Mouse (Mus musculus): Measurements from ENCODE around the gene Lsamp. TPM values are rescaled to one million over a fixed set of nuclear protein-coding genes. Genes with fewer than 3 reads are reported as not detected.
A peak's percentile ranks its signal among the peaks of the same experiment; 100 is the strongest.

Gene Lsamp
- polyA plus RNA-seq, 1 experiment from 2014 or later = 1.3 TPM

GRCm38 (mm10) chr16:40708558-40708957, 724.4 kb downstream of the Lsamp start:
- DNase-seq (ENCODE audit: low spot score) = no peak
- Histone ChIP-seq H3K4me1 (replicated peaks; ENCODE audit: control insufficient read depth, insufficient read depth, low read length) (peaks cover 5% of the 10 kb centered on the region; the same call in 1 of the 2 replicates), H3K36me3 (ENCODE audit: control insufficient read depth, insufficient read depth, low read length) (no peaks in the 10 kb centered on the region), H3K27me3 (replicated peaks; ENCODE audit: control insufficient read depth, insufficient read depth, low read length) (no peaks in the 10 kb centered on the region), H3K9ac (ENCODE audit: low read depth, low read length) (no peak overlapping the region), H3K27ac (ENCODE audit: low read depth, low read length) (no peak overlapping the region), H3K9me3 (ENCODE audit: control insufficient read depth, low read length) (no peaks in the 10 kb centered on the region), H3K4me2 (no peak overlapping the region), H3K4me3 (ENCODE audit: low read depth, low read length) (no peak overlapping the region)
- 71% methylated on average over 2 of the region's 2 CpGs for WGBS
- no peak for ATAC-seq (replicated peaks; ENCODE audit: low FRiP score)

DNA sequence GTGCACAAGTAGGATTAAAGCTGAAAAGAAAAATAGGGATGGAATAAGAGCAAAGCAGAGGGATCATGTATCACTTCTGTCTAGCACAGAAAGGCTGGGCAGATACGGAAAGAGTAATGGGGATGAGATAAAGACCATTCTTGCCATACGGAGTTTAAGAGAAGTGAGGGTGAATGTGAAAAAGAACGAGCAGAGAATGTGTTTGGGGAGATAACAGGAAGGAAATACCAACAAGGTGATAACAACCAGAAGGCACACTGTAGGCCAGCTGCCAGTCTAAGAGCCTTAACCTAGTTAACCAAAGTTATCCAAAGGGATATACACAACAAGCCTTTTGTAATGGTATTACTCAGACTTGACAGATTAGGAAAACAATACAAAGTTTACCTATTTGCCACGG, 725.4 kb downstream of the Lsamp start:
- peak; percentile 88 for ATAC-seq (replicated peaks; ENCODE audit: low FRiP score)

DNA sequence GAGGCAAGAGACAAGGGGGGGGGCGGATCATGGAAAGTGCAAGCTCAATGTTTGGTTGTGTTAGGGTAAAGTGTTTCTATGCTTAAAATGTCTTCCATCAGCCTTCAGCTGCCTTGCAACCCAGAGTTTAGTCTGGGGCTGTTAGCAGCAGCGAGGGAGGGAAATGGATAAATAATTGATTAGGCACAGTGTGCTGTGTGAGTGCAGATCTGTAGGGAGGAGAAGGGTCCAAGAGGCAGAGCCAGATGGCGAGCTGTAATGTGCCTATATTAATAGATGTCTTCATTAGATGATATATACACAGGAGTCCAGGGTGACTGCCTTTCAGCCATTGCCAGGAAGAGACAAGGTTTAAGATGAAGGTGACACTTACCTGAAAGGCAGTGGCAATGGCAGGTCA, 725.9 kb downstream of the Lsamp start:
- no peaks in the 10 kb centered on the region for H3K36me3 ChIP-seq (ENCODE audit: control insufficient read depth, insufficient read depth, low read length)
- peak overlapping the region; percentile 29 for H3K4me2 ChIP-seq
- H3K4me1 ChIP-seq (replicated peaks; ENCODE audit: control insufficient read depth, insufficient read depth, low read length) = peaks cover 5% of the 10 kb centered on the region; the same call in 1 of the 2 replicates
- H3K27ac ChIP-seq (ENCODE audit: low read depth, low read length) = peak overlapping the region; percentile 70
- peak; percentile 32 for ATAC-seq (replicated peaks; ENCODE audit: low FRiP score)
- WGBS = 63% methylated on average over 3 of the region's 3 CpGs
- H3K9me3 ChIP-seq (ENCODE audit: control insufficient read depth, low read length) = no peaks in the 10 kb centered on the region
- H3K4me3 ChIP-seq (ENCODE audit: low read depth, low read length) = no peak overlapping the region
- H3K9ac ChIP-seq (ENCODE audit: low read depth, low read length) = no peak overlapping the region
- peak; percentile 32 for DNase-seq (ENCODE audit: low spot score)
- H3K27me3 ChIP-seq (replicated peaks; ENCODE audit: control insufficient read depth, insufficient read depth, low read length) = no peaks in the 10 kb centered on the region

More for the DNA sequence above, 725.4 kb downstream of the Lsamp start:
- WGBS = 24% methylated on average over 4 of the region's 4 CpGs
- DNase-seq (ENCODE audit: low spot score) = no peak
- Histone ChIP-seq H3K4me3 (ENCODE audit: low read depth, low read length) (no peak overlapping the region), H3K4me1 (replicated peaks; ENCODE audit: control insufficient read depth, insufficient read depth, low read length) (peaks cover 5% of the 10 kb centered on the region; the same call in 1 of the 2 replicates), H3K4me2 (peak overlapping the region; percentile 29; the same call in 1 of the 2 replicates), H3K27ac (ENCODE audit: low read depth, low read length) (peak overlapping the region; percentile 70), H3K36me3 (ENCODE audit: control insufficient read depth, insufficient read depth, low read length) (no peaks in the 10 kb centered on the region), H3K27me3 (replicated peaks; ENCODE audit: control insufficient read depth, insufficient read depth, low read length) (no peaks in the 10 kb centered on the region), H3K9me3 (ENCODE audit: control insufficient read depth, low read length) (no peaks in the 10 kb centered on the region), H3K9ac (ENCODE audit: low read depth, low read length) (no peak overlapping the region)

DNA sequence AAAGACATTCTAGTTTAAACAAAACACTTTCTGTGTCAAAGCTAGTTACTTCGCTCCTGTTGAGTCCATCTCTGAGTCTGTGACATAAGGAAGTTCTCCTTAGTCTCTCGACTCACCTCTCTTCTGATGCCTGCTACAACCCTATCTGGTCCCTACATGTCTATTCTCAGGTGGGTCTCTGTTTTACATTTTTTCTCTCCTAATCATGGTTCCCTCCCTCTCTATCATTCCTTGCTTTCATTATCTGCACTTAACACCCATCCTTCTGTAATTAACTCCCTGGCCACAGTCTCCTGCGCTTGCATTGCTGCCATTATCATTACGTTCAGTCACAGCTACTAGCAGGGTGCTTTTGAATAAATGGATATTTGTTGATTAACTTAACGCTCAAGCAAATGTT, 726.3 kb downstream of the Lsamp start:
- Histone ChIP-seq H3K4me2 (peak overlapping the region; percentile 29; the same call in 1 of the 2 replicates), H3K9me3 (ENCODE audit: control insufficient read depth, low read length) (no peaks in the 10 kb centered on the region), H3K27ac (ENCODE audit: low read depth, low read length) (peak overlapping the region; percentile 70; the same call in 1 of the 2 replicates), H3K36me3 (ENCODE audit: control insufficient read depth, insufficient read depth, low read length) (no peaks in the 10 kb centered on the region), H3K4me3 (ENCODE audit: low read depth, low read length) (no peak overlapping the region), H3K4me1 (replicated peaks; ENCODE audit: control insufficient read depth, insufficient read depth, low read length) (peaks cover 5% of the 10 kb centered on the region; the same call in 1 of the 2 replicates), H3K9ac (ENCODE audit: low read depth, low read length) (no peak overlapping the region), H3K27me3 (replicated peaks; ENCODE audit: control insufficient read depth, insufficient read depth, low read length) (no peaks in the 10 kb centered on the region)
- 52% methylated on average over 5 of the region's 5 CpGs for WGBS
- DNase-seq (ENCODE audit: low spot score) (no peak), ATAC-seq (replicated peaks; ENCODE audit: low FRiP score) (peak; percentile 86)

DNA sequence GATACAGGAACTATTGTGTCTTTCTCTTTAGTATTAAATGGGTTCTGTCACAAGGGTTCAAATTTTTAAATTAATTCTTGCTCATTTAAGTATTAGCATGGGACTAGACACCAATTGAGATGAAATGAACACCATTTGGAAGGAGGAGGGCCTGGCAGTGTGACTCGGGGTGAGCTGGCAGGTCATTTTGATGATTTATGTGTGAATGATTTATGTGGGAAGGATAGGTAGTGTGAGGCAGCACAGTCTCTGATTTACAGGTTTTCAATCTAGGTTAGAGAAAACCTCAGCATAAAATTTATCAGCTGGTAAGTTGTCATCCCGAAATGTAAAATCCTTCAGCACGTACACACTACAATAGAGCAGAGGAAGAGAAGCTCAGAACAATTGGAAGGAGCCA, 729.6 kb downstream of the Lsamp start:
- Histone ChIP-seq H3K9me3 (ENCODE audit: control insufficient read depth, low read length) (no peaks in the 10 kb centered on the region), H3K4me2 (no peak overlapping the region), H3K36me3 (ENCODE audit: control insufficient read depth, insufficient read depth, low read length) (no peaks in the 10 kb centered on the region), H3K9ac (ENCODE audit: low read depth, low read length) (no peak overlapping the region), H3K27ac (ENCODE audit: low read depth, low read length) (no peak overlapping the region), H3K4me3 (ENCODE audit: low read depth, low read length) (no peak overlapping the region), H3K27me3 (replicated peaks; ENCODE audit: control insufficient read depth, insufficient read depth, low read length) (no peaks in the 10 kb centered on the region), H3K4me1 (replicated peaks; ENCODE audit: control insufficient read depth, insufficient read depth, low read length) (peaks cover 5% of the 10 kb centered on the region; the same call in 1 of the 2 replicates)
- ATAC-seq (replicated peaks; ENCODE audit: low FRiP score) (no peak), DNase-seq (ENCODE audit: low spot score) (no peak)
- 71% methylated on average over 3 of the region's 3 CpGs for WGBS

DNA sequence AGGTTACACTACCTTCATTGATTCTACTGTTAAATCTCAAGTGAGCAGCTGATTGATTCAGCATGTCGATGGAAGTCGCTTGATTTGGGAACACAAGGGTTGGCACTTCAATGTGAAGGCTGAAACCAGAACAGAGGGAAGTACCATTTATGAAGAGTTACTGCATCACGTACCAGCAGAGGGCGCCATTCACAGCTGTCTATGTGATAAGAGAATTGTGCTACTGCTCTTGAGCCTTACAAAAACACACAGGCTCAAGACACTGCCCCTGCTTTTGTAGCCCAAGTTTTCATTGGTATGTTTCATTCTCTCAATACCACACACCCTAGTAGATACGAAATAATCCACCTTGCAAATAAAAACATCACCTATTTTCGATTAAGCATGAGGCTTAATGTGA, 754.9 kb downstream of the Lsamp start:
- no peak overlapping the region for H3K4me3 ChIP-seq (ENCODE audit: low read depth, low read length)
- no peaks in the 10 kb centered on the region for H3K4me1 ChIP-seq (replicated peaks; ENCODE audit: control insufficient read depth, insufficient read depth, low read length)
- H3K27me3 ChIP-seq (replicated peaks; ENCODE audit: control insufficient read depth, insufficient read depth, low read length) = no peaks in the 10 kb centered on the region
- 30% methylated on average over 6 of the region's 6 CpGs for WGBS
- DNase-seq (ENCODE audit: low spot score) = peak; percentile 33
- ATAC-seq (replicated peaks; ENCODE audit: low FRiP score) = no peak
- no peak overlapping the region for H3K27ac ChIP-seq (ENCODE audit: low read depth, low read length)
- no peak overlapping the region for H3K4me2 ChIP-seq
- no peaks in the 10 kb centered on the region for H3K36me3 ChIP-seq (ENCODE audit: control insufficient read depth, insufficient read depth, low read length)
- no peak overlapping the region for H3K9ac ChIP-seq (ENCODE audit: low read depth, low read length)
- no peaks in the 10 kb centered on the region for H3K9me3 ChIP-seq (ENCODE audit: control insufficient read depth, low read length)

GRCm38 (mm10) chr16:40739771-40740170, 755.6 kb downstream of the Lsamp start:
- no peaks in the 10 kb centered on the region for H3K36me3 ChIP-seq (ENCODE audit: control insufficient read depth, insufficient read depth, low read length)
- H3K4me3 ChIP-seq (ENCODE audit: low read depth, low read length) = no peak overlapping the region
- WGBS = 83% methylated on average over 6 of the region's 6 CpGs
- no peak overlapping the region for H3K9ac ChIP-seq (ENCODE audit: low read depth, low read length)
- no peaks in the 10 kb centered on the region for H3K4me1 ChIP-seq (replicated peaks; ENCODE audit: control insufficient read depth, insufficient read depth, low read length)
- H3K27ac ChIP-seq (ENCODE audit: low read depth, low read length) = no peak overlapping the region
- no peaks in the 10 kb centered on the region for H3K9me3 ChIP-seq (ENCODE audit: control insufficient read depth, low read length)
- H3K4me2 ChIP-seq = no peak overlapping the region
- DNase-seq (ENCODE audit: low spot score) (no peak), ATAC-seq (replicated peaks; ENCODE audit: low FRiP score) (no peak)
- H3K27me3 ChIP-seq (replicated peaks; ENCODE audit: control insufficient read depth, insufficient read depth, low read length) = no peaks in the 10 kb centered on the region

DNA sequence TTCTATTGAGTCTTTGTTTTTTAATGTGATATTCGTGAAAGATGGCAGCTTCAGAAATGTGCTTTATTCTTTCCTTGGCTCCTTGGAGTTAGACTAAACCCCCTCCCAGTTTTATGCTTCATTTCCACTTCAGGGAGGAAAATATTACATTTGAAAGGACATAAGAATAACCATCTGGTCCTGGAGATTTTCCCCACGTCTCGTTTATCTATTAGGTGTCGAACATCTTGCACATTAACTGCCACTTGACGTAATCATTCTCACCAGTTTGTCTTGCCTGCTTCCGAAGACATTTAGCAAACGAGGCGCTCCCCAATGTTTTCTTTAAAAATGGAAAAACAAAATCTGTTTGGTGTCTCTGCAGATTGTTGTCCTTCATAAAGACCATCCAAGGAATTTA, 756.1 kb downstream of the Lsamp start:
- Histone ChIP-seq H3K36me3 (ENCODE audit: control insufficient read depth, insufficient read depth, low read length) (no peaks in the 10 kb centered on the region), H3K27me3 (replicated peaks; ENCODE audit: control insufficient read depth, insufficient read depth, low read length) (no peaks in the 10 kb centered on the region), H3K9ac (ENCODE audit: low read depth, low read length) (no peak overlapping the region), H3K4me3 (ENCODE audit: low read depth, low read length) (no peak overlapping the region), H3K27ac (ENCODE audit: low read depth, low read length) (no peak overlapping the region), H3K4me2 (no peak overlapping the region), H3K9me3 (ENCODE audit: control insufficient read depth, low read length) (no peaks in the 10 kb centered on the region), H3K4me1 (replicated peaks; ENCODE audit: control insufficient read depth, insufficient read depth, low read length) (no peaks in the 10 kb centered on the region)
- no peak for DNase-seq (ENCODE audit: low spot score)
- no peak for ATAC-seq (replicated peaks; ENCODE audit: low FRiP score)
- 76% methylated on average over 8 of the region's 8 CpGs for WGBS

DNA sequence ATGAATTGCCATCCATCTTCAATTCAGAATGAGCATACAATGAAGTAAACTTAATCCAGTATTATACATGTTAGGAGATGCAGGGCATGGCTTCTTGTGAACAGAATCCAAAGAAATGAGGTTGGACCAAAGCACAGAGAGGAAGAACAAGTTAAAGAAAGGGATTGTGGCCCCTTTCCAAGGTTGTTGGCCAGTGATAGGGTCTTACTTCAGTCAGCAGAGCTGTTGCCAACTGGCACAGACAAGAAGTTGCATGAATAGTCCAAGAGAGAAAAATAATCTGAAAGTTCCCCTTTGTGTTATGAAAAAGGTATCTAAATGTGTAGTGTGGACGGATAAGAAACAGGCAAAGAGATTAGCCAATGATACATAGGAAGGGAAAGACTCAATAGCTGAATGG, 843.0 kb downstream of the Lsamp start:
- H3K27me3 ChIP-seq (replicated peaks; ENCODE audit: control insufficient read depth, insufficient read depth, low read length) = no peaks in the 10 kb centered on the region
- H3K36me3 ChIP-seq (ENCODE audit: control insufficient read depth, insufficient read depth, low read length) = no peaks in the 10 kb centered on the region
- DNase-seq (ENCODE audit: low spot score) = no peak
- no peaks in the 10 kb centered on the region for H3K4me1 ChIP-seq (replicated peaks; ENCODE audit: control insufficient read depth, insufficient read depth, low read length)
- no peak overlapping the region for H3K4me3 ChIP-seq (ENCODE audit: low read depth, low read length)
- no peak overlapping the region for H3K9ac ChIP-seq (ENCODE audit: low read depth, low read length)
- H3K9me3 ChIP-seq (ENCODE audit: control insufficient read depth, low read length) = no peaks in the 10 kb centered on the region
- H3K27ac ChIP-seq (ENCODE audit: low read depth, low read length) = no peak overlapping the region
- no peak overlapping the region for H3K4me2 ChIP-seq
- no peak for ATAC-seq (replicated peaks; ENCODE audit: low FRiP score)
- 50% methylated on average over 1 of the region's 1 CpGs for WGBS
